Mouse (Mus musculus): ENCODE results near the gene Snx17. TPM values are rescaled to one million over a fixed set of nuclear protein-coding genes. Genes with fewer than 3 reads are reported as not detected.

Snx17 gene
- total RNA-seq, 2 experiments from 2014 or later = 75.2 to 81.6 TPM

DNA sequence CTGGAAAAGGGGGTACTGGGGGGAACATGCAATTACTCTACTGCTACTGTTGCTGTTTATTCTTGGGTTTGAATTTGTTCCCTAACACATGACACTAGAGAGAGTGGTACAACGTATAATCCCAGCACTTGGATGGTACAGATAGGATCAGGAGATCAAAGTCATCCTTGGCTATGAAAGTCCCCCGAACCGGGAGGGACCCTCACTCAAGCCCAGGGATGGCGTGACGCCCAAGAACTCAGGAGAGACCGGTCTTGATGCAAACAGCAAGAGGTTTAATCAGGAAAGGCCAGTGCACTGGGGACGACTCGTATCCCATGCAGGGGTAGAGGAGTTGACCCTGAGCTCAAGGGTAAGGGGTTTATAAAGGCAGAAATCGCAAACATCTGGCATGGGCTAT is 29.7 kb downstream of the Snx17 start:
- no peak for DNase-seq (ENCODE audit: low spot score in 2 of 2)

DNA sequence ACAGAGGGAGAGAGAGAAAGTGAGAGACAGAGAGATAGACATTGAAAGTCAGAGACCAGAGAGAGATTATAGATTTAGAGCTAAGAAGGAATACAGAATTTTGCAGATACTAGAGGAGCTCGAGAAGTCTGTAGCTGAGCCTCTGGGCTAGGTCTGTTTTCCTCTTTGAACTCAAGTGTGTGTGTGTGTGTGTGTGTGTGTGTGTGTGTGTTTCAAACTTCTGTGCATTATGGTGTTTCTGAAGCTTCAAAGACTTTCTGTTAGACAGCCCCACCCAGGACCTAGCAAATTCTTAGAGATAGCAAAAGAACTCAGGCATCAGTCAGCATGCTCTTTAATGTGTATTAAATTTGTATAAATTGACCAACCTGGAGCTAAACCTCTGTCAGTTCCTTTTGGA is 33.6 kb downstream of the Snx17 start:
- DNase-seq (ENCODE audit: low spot score in 2 of 2) = no peak

DNA sequence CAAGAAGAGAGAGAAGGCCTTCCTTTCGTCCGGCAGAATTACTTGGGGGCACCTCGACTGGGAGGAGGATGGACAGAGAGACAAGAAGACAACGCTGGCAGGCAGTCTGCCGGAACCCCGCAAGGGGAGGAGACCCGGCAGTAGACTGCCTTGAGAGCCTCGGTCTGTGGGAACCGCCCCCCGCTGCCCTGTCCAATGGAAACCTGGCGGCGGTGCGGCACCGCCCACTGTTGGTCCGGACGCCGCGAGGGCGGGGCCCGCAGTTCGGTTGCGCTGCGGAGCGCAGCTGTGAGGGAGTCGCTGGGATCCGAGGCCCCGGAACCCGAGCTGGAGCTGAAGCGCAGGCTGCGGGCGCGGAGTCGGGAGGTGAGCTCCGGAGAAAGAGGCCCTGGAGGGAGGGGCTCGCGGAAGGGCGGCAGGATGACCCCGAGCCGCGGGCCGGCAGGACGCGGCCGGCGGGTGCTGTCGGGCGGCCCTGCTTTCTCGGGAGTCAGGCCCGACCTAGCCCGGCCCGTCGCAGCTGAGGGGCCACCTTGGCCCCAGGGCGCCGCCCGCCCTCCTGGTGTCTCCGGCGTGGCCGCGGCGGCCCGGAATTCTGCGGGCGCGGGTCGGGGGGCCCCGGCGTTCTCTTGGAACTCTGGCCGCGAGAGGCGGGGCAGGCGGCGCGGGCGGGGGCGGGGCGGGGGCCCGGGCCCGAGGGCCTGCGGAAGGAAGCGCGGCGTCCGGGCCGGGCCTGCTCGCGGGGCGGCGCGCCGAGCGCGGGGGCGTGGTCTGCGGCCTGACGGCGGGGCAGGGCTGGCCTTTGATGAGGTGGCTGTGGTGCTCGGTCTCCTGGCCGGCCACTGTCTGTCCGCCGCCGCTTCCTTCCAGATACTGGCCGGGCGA is 47.9 kb downstream of the Snx17 start, which contains the start of the genes Nrbp1 and Gm9970:
Gene Nrbp1 (plus strand): TSS at position 228 of the 885 bp plus-strand sequence.
Gene Gm9970 (minus strand): TSS at position 596 of the 885 bp plus-strand sequence.
- peak; percentile 95 to 97 for DNase-seq (ENCODE audit: low spot score in 2 of 2)

DNA sequence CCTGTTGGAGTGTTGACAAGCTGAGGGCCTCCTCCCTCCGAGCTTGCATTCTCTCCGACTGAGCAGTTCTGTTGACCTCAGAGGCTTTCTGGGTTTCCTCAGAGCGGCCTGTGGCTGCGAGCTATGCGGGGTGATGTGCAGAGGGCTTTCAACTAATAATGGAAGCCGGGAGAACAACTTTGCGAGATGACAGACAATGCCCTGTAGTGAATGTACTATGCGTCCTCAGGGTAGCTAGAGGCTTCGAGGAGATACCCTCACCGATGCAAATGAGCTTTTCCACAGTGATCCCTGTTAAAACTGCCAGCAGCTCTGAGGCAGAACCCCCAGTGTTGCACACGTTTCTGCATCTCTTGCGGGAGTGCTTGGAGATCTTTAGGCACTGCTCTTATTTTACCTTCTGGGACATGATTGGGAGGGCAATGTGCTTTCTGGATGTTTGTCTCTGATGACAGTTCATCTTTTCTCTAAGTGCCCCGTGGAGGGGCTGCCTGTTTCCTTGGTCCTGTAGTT is 48.6 kb downstream of the Snx17 start:
- DNase-seq (ENCODE audit: low spot score in 2 of 2) = no peak

DNA sequence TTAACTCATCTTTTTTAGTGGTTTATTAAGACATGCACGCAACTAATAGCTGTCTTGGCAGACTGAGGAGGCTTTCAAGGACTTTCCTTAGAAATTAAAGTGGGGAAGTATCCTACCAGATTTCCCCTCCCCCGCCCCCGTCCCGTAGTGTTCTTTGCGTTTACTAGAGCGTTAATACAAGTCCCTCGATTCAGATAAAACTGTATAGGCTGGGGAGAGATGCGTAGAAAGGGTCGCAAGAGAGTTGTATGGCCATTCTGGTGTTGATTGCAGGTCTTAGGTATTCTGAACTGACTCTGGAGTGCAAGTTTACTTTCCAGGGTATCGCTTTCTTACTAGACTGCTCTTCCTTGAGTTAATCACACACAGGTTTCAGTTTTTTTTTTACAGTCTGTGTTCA is 49.2 kb downstream of the Snx17 start:
- no peak for DNase-seq (ENCODE audit: low spot score in 2 of 2)

Other genes with a start within 250 kb of the Snx17 start
- 10 to 100 TPM; 15.0 to 16.2 TPM for gene Cgref1, start 247.6 kb upstream of the Snx17 start, total RNA-seq (2021)
- 100 to 1,000 TPM; 119 to 125 TPM for gene Preb, start 232.9 kb upstream of the Snx17 start, total RNA-seq (2021)
- gene Tcf23, start 224.6 kb upstream of the Snx17 start, total RNA-seq (2021) = under 1 TPM; 0.12 to 0.30 TPM
- 10 to 100 TPM; 68.1 to 70.0 TPM for gene Atraid, start 144.9 kb upstream of the Snx17 start, total RNA-seq (2021)
- gene Slc5a6, start 144.3 kb upstream of the Snx17 start, total RNA-seq (2021) = 10 to 100 TPM; 14.9 to 17.6 TPM
- 10 to 100 TPM; 20.0 to 20.9 TPM for gene Cad, start 138.4 kb upstream of the Snx17 start, total RNA-seq (2021)
- gene Dnajc5g, start 86.9 kb upstream of the Snx17 start, total RNA-seq (2021) = not detected
- gene Slc30a3, start 85.0 kb upstream of the Snx17 start, total RNA-seq (2021) = 10 to 100 TPM; 84.1 to 93.8 TPM
- gene Trim54, start 76.5 kb upstream of the Snx17 start, total RNA-seq (2021) = not detected
- gene Ucn, start 54.4 kb upstream of the Snx17 start, total RNA-seq (2021) = not detected
- gene Mpv17, start 39.0 kb upstream of the Snx17 start, total RNA-seq (2021) = 10 to 100 TPM; 57.4 to 61.8 TPM
- gene Gm29609, start 13.3 kb upstream of the Snx17 start, total RNA-seq (2021) = 1 to 10 TPM; 3.6 to 3.8 TPM
- 10 to 100 TPM; 57.7 to 60.9 TPM for gene Gtf3c2, start 13.1 kb upstream of the Snx17 start, total RNA-seq (2021)
- 10 to 100 TPM; 39.0 to 39.5 TPM for gene Eif2b4, start 203 bp downstream of the Snx17 start, total RNA-seq (2021)
- 10 to 100 TPM; 27.1 to 28.2 TPM for gene Zfp513, start 9.1 kb downstream of the Snx17 start, total RNA-seq (2021)
- gene Ppm1g, start 27.5 kb downstream of the Snx17 start, total RNA-seq (2021) = 10 to 100 TPM; 69.6 to 73.3 TPM
- 10 to 100 TPM; 83.8 to 86.3 TPM for gene Nrbp1, start 47.6 kb downstream of the Snx17 start, total RNA-seq (2021)
- not detected for gene Gm9970, start 48.0 kb downstream of the Snx17 start, total RNA-seq (2021)
- gene Krtcap3, start 58.5 kb downstream of the Snx17 start, total RNA-seq (2021) = 1 to 10 TPM; 2.2 to 4.0 TPM
- gene Ift172, start 97.9 kb downstream of the Snx17 start, total RNA-seq (2021) = 10 to 100 TPM; 79.3 to 86.3 TPM
- 100 to 1,000 TPM; 159 to 188 TPM for gene Fndc4, start 102.9 kb downstream of the Snx17 start, total RNA-seq (2021)
- not detected for gene Gckr, start 104.2 kb downstream of the Snx17 start, total RNA-seq (2021)